Mouse (Mus musculus): ENCODE results near the gene Npm3.

GRCm38 (mm10) chr19:45788337-45788736 is 38.9 kb upstream of the Npm3 start:
- TF ChIP-seq POLR2A (IDR thresholded peaks at IDR 0.05; ENCODE audit: extremely low read depth, insufficient read depth, low read length) (no peak), CTCF (IDR thresholded peaks at IDR 0.05; ENCODE audit: extremely low read depth, insufficient read depth, low read length) (no peak)

Measured in cortical plate, adult 2 months (tissue).